Mouse (Mus musculus) adrenal gland, adult 2 months (tissue): ENCODE data around the gene Milr1. TPM values are rescaled to one million over a fixed set of nuclear protein-coding genes. Genes with fewer than 3 reads are reported as not detected.
"Not testable (repeated sequence)": the region's sequence is repeated elsewhere in the genome, so short reads cannot be mapped to it uniquely, and the experiment has no call there.

Source experiments
- DNase-seq: peaks from one replicate; pipeline ENCODE4 v3.0.0; 2021
- long read RNA-seq: library from polyadenylated mRNA; stranded (forward); transcript quantifications from one replicate; pipeline ENCODE4 v2.0.0, GENCODE M21; 2021
- polyA plus RNA-seq: library from polyadenylated mRNA; depleted of rRNA; stranded (reverse); fragments of >200 nt; gene quantifications from 2 replicates; pipeline ENCODE4 v1.2.3, GENCODE M21; 2012; rRNA removed
- total RNA-seq, 2 experiments: library from RNA; stranded (reverse); gene quantifications; 2 replicates each; pipeline ENCODE4 v1.2.3; 2021

The Milr1 gene
- total RNA-seq (1 to 10 TPM in 1 of 2 experiments, under 1 TPM in 1; 0.81 to 2.6 TPM), polyA plus RNA-seq (not detected in 2 replicates)
- long read RNA-seq = 0 reads

DNA sequence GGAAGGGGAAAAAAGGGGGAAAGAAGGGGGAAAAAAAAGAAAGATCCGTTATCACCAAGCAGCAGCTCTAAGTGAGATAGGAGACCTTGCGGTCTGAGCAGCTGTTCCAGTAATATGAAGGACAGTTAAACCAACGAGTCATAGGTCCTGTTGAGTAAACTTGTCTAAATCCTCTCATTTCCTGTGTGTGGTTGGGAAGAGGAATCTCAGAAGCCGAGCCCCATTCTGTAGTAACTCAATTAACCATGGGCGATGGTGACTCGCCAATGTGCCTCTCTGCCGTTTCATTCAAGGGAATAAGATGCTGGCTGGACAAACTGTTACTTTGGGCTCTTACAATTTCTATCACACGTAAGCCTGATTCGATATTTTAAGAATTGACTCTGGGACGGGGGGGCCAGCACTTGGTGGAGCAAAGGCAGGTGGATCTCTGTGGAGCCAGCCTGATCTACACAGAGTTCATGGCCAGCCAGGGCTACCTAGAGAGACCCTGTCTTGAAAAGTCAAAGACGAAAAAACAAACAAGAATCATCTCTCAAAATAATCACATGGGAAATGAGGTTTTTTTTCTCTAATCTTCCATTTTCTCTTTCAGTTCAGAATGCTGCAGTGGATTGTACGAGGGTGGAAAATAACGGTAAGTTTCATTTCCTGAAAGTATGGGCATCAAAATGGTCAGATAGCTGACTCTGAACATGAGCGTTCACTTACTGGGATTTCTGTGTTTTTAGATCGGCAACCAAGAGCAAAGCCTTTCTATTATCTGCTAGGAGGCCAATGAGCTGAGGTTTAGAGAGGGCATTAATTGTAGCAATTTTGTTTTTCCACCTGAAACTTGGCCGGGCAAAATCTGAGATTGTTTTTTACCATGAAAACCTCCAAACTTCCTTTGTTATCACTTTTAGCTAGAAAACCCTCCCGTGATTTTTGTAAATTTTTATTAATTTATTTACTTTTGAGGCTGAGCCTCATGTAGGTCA lies at the start of gene Milr1:
Gene Milr1, plus strand, starts transcription at position 188 of the 980 bp plus-strand sequence.
- DNase-seq = no peak

DNA sequence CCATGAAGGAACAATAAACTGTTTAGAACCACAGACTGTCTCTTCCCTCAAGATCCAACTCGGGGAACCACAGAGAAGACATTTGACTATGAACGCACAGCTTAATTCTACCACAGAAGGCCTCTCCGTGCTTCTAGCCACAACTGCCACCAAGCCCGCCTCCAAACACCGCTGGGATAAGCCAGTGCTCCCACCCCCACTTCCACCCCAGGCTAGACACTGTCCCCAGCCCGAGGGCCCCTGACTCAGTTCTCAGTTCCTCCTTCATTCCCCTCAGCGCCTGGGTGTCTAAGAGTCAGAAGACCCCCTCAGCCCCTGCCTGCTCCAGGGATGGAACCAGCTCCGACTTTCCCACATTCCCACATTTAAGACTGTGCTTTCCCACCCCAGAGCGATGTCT lies 49.4 kb upstream of the Milr1 start:
- DNase-seq = no peak

DNA sequence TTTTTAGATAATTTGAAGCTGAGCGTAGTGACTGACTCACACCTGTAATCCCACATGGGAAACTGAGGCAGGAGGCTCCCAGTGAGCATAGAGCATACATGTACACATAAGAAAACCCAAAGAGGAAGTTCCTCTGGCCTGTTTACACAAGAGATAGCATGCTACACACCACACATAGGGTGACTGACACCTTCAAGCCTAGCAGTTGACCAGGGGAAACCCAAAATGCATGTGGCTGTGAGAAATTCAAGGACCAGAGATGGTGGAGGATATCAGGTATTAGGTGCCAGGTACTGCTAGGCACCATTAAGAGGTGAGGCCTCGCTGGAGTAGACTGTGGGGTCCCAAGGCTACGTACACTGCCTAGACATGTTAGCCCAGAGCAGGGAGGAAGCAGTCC lies 48.4 kb upstream of the Milr1 start:
- DNase-seq = no peak

DNA sequence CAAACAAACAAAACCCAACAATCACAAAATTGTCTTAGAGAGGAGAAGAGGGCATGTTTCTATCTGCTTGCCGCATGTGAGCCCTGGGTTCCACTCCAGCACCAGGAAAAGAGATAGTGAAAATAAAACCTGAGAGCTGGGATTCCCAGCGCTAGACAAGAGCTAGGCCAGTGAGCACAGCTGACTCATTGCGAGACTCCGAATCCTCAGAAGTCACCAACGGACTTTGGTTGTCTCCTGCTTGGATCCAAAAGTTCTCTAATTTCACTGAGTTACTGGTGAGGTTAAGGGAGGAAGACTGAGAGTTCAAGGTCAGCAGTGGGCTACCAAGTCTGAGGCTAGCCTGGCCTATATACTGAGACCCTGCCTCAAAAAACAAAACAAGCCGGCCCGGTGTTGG lies 47.1 kb upstream of the Milr1 start:
- no peak for DNase-seq

DNA sequence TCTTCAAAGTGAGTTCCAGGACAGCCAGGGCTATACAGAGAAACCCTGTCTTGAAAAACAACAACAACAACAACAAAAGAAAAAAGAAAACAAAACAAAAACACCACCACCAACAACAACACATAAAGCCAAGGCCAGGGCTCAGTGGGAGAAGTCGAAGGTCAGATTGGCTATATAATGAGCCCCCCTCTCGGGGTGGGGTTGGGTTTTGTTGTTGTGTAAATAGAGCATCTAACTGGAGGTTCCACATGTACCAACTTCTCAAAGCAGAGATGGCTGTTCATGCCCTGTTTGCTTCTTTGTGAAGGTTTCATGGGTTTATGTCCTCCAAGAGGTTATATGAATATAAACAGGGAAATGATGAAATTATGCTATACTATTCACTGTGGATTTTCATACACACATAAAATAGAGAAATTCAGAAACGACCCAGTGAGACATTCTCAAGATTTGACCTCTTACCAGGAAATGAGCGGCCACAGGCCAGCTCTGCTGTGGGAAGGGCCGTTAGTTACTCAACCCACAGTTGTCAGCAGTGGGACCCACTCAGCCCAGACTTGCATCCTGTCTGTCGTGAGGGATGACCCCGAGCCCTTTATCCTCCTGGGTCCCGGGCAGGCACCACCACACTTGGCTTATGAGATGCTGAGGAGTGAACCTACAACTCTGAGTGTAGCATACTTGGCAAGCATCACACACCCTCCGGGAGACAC lies 46.5 kb upstream of the Milr1 start:
- no peak for DNase-seq

DNA sequence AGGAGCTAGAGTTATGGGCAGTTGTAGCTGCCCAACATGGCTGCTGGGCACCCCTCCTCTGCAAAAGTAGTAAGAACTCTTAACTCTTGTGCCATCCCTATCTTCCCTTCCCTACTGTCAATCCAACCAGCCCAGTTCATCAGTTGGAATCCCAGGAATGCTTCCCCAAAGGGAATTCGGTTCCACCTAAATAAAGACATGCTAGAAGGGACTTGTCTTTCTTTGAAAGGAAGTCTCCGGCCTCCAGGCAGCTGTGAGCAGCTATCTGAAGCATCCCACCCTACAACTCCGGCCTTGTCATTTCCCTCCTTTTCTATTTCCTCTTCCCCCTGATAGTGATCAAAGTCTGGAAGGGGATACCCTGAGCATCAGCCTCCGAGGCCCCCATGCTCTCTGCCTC lies 44.8 kb upstream of the Milr1 start:
- no peak for DNase-seq

GRCm38 (mm10) chr11:106707085-106707484 lies 43.9 kb upstream of the Milr1 start:
- DNase-seq = no peak

DNA sequence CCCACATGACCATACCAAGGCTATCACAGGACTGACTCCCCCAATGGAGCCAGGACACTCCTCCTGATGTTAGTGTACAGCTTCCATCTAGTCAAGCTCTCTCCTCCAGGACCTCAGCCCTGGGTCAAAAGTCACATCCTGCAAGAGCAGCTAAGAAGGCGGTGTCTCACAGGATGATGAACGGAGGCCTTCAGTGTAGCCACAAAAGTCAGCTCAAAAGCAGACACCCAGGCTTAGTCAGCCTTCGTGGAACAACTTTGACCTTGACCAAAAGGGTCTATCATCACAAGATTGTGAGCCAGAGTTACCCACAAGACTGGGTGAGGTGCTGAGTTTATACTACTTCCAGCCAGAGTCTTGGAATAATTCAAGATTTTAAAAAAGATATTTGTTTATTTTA lies 43.2 kb upstream of the Milr1 start:
- DNase-seq = peak; percentile 66

DNA sequence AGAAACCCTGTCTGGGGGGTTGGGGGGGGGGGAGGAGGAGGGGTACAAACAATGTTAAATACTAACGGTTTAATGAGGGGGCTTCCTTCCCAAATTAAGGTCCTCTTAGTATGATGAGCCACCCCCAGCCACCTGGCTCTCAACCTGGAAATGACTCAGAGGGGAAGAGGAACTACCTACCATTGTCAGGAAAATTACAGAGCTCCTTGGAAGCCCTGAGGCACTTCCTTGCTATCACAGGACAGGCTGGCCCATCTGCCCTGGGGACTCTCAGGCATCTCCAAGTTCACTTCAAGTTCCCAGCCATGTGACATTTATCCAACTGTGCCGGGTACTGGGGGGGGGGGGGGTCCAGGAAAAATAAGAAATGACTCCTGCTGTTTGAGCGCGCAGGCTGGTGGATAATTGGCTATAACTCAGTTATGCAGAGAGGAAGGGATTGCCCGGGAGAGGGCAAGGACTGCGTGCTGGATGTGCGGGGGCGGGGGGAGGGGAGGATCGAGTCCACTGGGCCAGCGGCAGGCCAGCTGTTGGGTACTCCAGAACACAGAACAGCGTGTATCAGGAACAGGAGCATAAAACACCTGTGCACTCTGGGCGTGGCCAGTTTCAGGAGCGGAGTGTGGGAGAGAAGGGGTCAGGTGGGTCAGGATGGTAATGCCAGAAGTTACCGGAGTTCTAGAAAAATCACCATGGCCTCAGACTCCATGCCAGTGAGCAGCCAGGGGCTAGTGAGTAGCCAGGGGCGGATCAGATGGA lies 41.6 kb upstream of the Milr1 start:
- peak; percentile 18 for DNase-seq

GRCm38 (mm10) chr11:106710789-106711188 lies 40.2 kb upstream of the Milr1 start:
- no peak for DNase-seq

DNA sequence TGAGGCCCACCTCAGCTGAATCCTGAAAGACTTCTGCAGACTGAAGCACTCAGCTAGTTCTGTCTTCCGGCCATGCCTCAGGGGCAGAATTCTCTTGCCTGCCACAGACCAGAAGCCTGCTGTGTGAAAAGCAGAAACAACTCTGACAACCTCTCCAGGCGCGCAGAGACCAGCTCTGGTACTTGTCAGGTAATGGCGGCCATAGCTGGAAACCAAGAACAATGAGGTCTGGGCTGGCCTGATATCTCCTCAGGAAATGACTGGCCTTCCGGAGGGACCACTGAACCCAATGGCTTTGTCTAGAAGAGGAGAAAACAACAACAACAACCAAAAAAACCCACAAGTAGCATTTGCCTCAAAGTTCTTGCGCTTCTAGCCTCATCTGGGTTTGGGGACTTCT lies 36.0 kb upstream of the Milr1 start:
- peak; percentile 38 for DNase-seq

GRCm38 (mm10) chr11:106716568-106716967 lies 34.5 kb upstream of the Milr1 start:
- DNase-seq = no peak

- DNase-seq = no peak
Measured at GRCm38 (mm10) chr11:106720379-106720778, 30.6 kb upstream of the Milr1 start.

GRCm38 (mm10) chr11:106722831-106723361 lies 28.1 kb upstream of the Milr1 start:
- peak; percentile 70 for DNase-seq

- DNase-seq = no peak
Measured at GRCm38 (mm10) chr11:106723611-106724125, 27.4 kb upstream of the Milr1 start.

- DNase-seq = no peak
Measured at GRCm38 (mm10) chr11:106724176-106724915, 26.7 kb upstream of the Milr1 start.

GRCm38 (mm10) chr11:106724916-106725235 lies 26.1 kb upstream of the Milr1 start:
- not testable (repeated sequence) for DNase-seq

DNA sequence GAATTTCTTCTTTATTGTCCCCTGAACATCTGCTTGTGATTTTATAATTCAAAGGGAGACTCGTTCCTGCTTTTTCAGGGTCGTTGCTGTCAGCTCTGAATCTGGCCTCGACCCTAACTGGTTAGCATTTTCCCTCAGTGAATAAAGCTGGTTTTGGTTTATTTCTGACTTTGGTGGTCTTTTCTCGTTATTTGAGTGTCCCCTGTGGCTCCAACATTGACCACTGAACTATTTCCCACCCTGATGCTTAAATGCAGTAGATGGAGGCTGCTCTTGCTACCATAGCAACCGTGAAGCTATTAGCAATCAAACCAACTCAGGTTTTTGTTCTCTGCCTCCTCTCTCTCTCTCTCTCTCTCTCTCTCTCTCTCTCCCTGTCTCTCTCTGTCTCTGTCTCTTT lies 23.1 kb upstream of the Milr1 start:
- DNase-seq = no peak

GRCm38 (mm10) chr11:106728402-106729366 lies 22.3 kb upstream of the Milr1 start:
- DNase-seq = no peak

DNA sequence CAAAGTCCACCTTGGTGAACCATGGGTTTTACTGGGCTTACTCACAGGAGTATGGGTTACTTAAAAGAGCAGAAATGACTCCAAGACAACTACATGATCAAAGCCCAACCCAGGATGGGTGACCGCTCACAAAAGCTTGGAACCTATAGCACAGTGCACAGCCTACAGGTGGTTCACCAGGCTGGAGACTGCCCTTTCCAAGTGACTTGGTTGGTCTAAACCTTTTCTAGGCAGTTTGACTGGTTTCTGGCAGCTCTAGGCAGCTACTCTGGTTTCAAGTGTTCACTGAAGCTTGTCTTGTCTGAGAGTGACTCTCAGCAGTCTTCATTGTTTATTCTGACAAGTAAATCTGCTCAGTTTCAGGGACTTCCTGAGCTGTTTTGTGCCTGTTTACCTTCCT lies 21.4 kb upstream of the Milr1 start:
- no peak for DNase-seq
